In genomic region chr5:137286655-137287031, GRCm38 (mm10) we compare ENCODE assay signal across 8 mouse cellular contexts. TPM values are rescaled to one million over a fixed set of nuclear protein-coding genes. Genes with fewer than 3 reads are reported as not detected.
DNase-seq lines count a peak whose midpoint lies in the region; ATAC-seq lines count a peak whose summit lies in the region.

No protein-coding gene starts in this region.

- no peaks in the 10 kb centered on the region for H3K9me3 ChIP-seq in hindbrain, embryonic 15.5 days

- no peaks in the 10 kb centered on the region for H3K36me3 ChIP-seq in hindbrain, embryonic 15.5 days

- ATAC-seq in hindbrain, embryonic 15.5 days (ENCODE audit: low FRiP score, low read depth): peak; percentile 77
- ATAC-seq in megakaryocyte-erythroid progenitor cell, adult 5-6 weeks (replicated peaks; ENCODE audit: low FRiP score, low TSS enrichment, poor library complexity, severe bottlenecking): peak; percentile 16

- WGBS in hindbrain, embryonic 15.5 days: under 1% methylated on average over 16 of the region's 16 CpGs

- H3K9ac ChIP-seq in hindbrain, embryonic 15.5 days: peak overlapping the region; percentile 69; the same call in 1 of the 2 replicates

- H3K4me1 ChIP-seq in hindbrain, embryonic 15.5 days (replicated peaks): peaks cover 46% of the 10 kb centered on the region

- intact Hi-C loops in left cerebral cortex, postnatal 10 days (cut with DNase I): loop anchor here (1.0 kb wide), 1 partner anchor 155 kb away; no protein-coding TSS in a partner anchor

- peak overlapping the region; percentile 55 for H3K4me3 ChIP-seq in hindbrain, embryonic 15.5 days

- DNase-seq in NIH3T3 (ENCODE audit: low read depth): peak; percentile 95
- DNase-seq in cerebellum, postnatal 36 days: peak; percentile 96 to 97
- peak; percentile 87 to 90 for DNase-seq in frontal cortex, postnatal 36 days (ENCODE audit: low spot score in 2 of 2)
- DNase-seq in left cerebral cortex, postnatal 10 days (ENCODE audit: extremely low spot score in 1 of 2, low spot score in 2 of 2): peak; percentile 89 to 92
- DNase-seq in right cerebral cortex, postnatal 14 days: peak; percentile 92
- DNase-seq in urinary bladder, postnatal 25 days (ENCODE audit: low spot score): peak; percentile 87

- H3K27me3 ChIP-seq in hindbrain, embryonic 15.5 days: peaks cover 16% of the 10 kb centered on the region

- peak overlapping the region; percentile 96 for H3K4me2 ChIP-seq in hindbrain, embryonic 15.5 days

- peak overlapping the region; percentile 85 for H3K27ac ChIP-seq in hindbrain, embryonic 15.5 days (replicated peaks)

RNA-seq across cellular contexts. Expression of gene Ache, which starts 0.7 kb away (rescaled TPM):
- polyA plus RNA-seq in hindbrain, embryonic 15.5 days (2015; fragmentation: Nextera tagmentation; extraction: Ambion mirVana): 68.4 and 69.9 TPM in 2 replicates
- 100 to 1,000 TPM in 1 of 2 experiments, 10 to 100 TPM in 1; 99.1 to 105 TPM for total RNA-seq in left cerebral cortex, postnatal 10 days (2021)
- total RNA-seq in megakaryocyte-erythroid progenitor cell, adult 5-6 weeks (2014; fragmentation: Nextera tagmentation): 20.4 and 22.8 TPM in 2 replicates
- 3.0 and 6.4 TPM in 2 replicates for total RNA-seq in megakaryocyte-erythroid progenitor cell, adult 5-6 weeks (2017)

RNA-seq across cellular contexts. Expression of gene Ufsp1, which starts 7.8 kb away (rescaled TPM):
- 20.1 and 24.0 TPM in 2 replicates for polyA plus RNA-seq in hindbrain, embryonic 15.5 days (2015; fragmentation: Nextera tagmentation; extraction: Ambion mirVana)
- 10 to 100 TPM; 20.4 to 20.8 TPM for total RNA-seq in left cerebral cortex, postnatal 10 days (2021)
- 9.0 and 11.4 TPM in 2 replicates for total RNA-seq in megakaryocyte-erythroid progenitor cell, adult 5-6 weeks (2014; fragmentation: Nextera tagmentation)
- 5.2 and 6.0 TPM in 2 replicates for total RNA-seq in megakaryocyte-erythroid progenitor cell, adult 5-6 weeks (2017)

RNA-seq across cellular contexts. Expression of gene Srrt, which starts 20.8 kb away (rescaled TPM):
- 100 and 103 TPM in 2 replicates for polyA plus RNA-seq in hindbrain, embryonic 15.5 days (2015; fragmentation: Nextera tagmentation; extraction: Ambion mirVana)
- 100 to 1,000 TPM; 164 to 170 TPM for total RNA-seq in left cerebral cortex, postnatal 10 days (2021)
- total RNA-seq in megakaryocyte-erythroid progenitor cell, adult 5-6 weeks (2014; fragmentation: Nextera tagmentation): 308 and 381 TPM in 2 replicates
- total RNA-seq in megakaryocyte-erythroid progenitor cell, adult 5-6 weeks (2017): 409 and 443 TPM in 2 replicates

RNA-seq across cellular contexts. Expression of gene Trip6, which starts 27.6 kb away (rescaled TPM):
- polyA plus RNA-seq in hindbrain, embryonic 15.5 days (2015; fragmentation: Nextera tagmentation; extraction: Ambion mirVana): 17.3 TPM in 2 replicates
- total RNA-seq in left cerebral cortex, postnatal 10 days (2021): 1 to 10 TPM; 4.1 to 4.9 TPM
- 21.8 and 27.9 TPM in 2 replicates for total RNA-seq in megakaryocyte-erythroid progenitor cell, adult 5-6 weeks (2014; fragmentation: Nextera tagmentation)
- total RNA-seq in megakaryocyte-erythroid progenitor cell, adult 5-6 weeks (2017): 19.6 and 29.9 TPM in 2 replicates

RNA-seq across cellular contexts. Expression of gene Slc12a9, which starts 46.8 kb away (rescaled TPM):
- polyA plus RNA-seq in hindbrain, embryonic 15.5 days (2015; fragmentation: Nextera tagmentation; extraction: Ambion mirVana): 24.6 and 26.8 TPM in 2 replicates
- 10 to 100 TPM; 28.6 to 28.9 TPM for total RNA-seq in left cerebral cortex, postnatal 10 days (2021)
- 2.2 and 3.0 TPM in 2 replicates for total RNA-seq in megakaryocyte-erythroid progenitor cell, adult 5-6 weeks (2014; fragmentation: Nextera tagmentation)
- 1.1 and 3.3 TPM in 2 replicates for total RNA-seq in megakaryocyte-erythroid progenitor cell, adult 5-6 weeks (2017)

Comparison
In these comparisons a context has a peak if more than half of its experiments do, and no peak if none do; other contexts are left out.
1. Peak in every context shown above with its lines: DNase-seq, ATAC-seq, H3K4me3 ChIP-seq and H3K27ac ChIP-seq.
2. RNA of gene Ache, which starts 0.7 kb away (total RNA-seq): 99.1 to 105 TPM in left cerebral cortex, postnatal 10 days; 3.0 to 22.8 TPM in megakaryocyte-erythroid progenitor cell, adult 5-6 weeks; every median in the first group is over 4 times any median in the second.